Mouse (Mus musculus) kidney, postnatal 4 days (tissue): Measurements from ENCODE around the gene Etv6.
A peak's percentile ranks its signal among the peaks of the same experiment; 100 is the strongest.

Source experiments
- DNase-seq, 2 experiments: peaks; one replicate each; pipeline ENCODE4 v3.0.0; 2021; ENCODE audit warnings: mixed read lengths in 2 of 2

Gene Etv6

GRCm38 (mm10) chr6:134079563-134079962 is 44.1 kb downstream of the Etv6 start:
- no peak for DNase-seq

DNA sequence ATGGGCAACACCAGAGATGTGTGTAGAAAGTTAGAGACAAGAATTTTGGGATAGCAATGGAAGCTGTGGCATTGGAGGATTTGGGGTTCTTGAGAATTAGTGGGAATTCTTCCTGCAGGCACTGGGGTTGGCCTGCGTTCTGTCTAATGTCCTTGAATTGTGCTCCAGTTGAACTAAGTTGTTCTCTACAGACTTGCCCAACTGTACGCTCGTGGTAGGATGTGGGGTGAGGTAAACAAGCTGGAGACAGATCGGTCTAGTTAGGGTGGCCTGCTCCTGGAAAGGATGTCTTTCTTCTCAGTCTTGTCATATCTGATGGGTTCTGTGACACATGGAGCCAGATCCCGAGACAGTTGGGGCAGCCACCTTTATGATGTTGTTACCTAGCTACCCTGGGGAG is 45.4 kb downstream of the Etv6 start:
- DNase-seq, result no peak

DNA sequence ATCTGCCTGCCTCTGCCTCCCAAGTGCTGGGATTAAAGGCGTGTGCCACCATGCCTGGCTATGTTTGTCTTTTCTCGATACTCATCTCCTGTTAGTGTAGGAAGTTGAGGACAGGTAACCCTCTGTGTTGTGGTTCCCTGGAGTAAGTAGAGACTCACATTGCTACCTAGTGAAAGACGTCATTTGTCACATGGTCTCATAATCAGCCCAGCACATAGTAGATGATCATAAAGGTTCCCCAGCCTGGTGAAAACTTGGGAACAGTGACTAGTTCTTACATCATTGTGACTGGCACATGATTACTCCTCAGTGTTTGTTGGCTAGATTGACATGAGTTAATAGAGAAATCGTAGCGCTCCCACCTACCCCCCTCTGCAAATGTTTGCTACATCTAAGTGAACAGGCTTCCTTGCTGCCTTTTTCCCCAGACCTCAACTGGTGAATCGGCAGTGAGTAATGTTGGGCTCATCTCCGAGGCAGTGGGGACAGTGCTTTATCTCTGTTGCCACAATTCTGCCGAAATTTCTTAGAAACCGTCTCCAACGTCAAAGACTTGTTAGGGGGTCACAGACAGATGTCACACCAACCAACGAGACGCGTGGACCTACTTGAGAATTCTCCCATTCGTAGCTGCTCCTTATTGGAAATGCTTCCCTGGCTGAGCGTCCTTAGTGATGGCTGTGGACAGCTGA is 46.9 kb downstream of the Etv6 start:
- DNase-seq, result no peak

DNA sequence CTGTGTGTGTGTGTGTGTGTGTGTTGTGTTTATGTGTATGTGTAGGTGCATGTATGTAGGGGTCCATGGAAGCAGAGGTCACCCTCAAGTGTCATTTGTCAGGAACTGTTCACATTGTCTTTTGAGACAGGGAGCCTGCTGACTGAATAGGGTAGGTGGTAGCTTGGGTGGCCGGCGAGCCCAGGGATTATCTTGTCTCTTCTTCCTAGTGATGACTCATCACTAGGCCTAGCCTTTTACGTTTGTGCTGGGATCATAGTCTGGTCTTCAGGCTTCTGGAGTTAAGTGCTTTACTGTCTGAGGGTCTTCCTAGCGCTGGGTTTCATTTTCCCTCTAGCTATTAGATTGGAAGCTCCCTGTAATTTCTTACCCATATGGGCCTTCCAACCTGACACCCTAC is 47.9 kb downstream of the Etv6 start:
- no peak for DNase-seq

- DNase-seq, result no peak
Measured at GRCm38 (mm10) chr6:134086351-134086750, 50.9 kb downstream of the Etv6 start.

- no peak for DNase-seq
Measured at GRCm38 (mm10) chr6:134087709-134088108, 52.2 kb downstream of the Etv6 start.

- no peak for DNase-seq
Measured at GRCm38 (mm10) chr6:134089671-134090377, 54.3 kb downstream of the Etv6 start.

DNA sequence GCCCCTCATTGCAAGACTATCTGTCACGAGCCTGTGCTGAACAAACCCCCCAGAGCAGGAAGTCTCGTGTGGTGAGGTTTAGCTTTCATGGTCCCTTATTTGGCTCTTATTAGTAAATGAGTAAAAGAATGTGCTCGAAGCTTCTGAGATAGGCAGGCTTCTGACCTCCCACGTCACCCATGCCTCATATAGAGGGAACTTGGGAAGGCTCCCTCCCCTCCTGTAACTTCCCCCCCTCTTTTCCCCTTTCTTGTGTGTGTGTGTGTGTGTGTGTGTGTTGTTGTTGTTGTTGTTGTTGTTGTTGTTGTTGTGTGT is 54.8 kb downstream of the Etv6 start:
- DNase-seq, result peak in 1 of 2 experiments; percentile 31

DNA sequence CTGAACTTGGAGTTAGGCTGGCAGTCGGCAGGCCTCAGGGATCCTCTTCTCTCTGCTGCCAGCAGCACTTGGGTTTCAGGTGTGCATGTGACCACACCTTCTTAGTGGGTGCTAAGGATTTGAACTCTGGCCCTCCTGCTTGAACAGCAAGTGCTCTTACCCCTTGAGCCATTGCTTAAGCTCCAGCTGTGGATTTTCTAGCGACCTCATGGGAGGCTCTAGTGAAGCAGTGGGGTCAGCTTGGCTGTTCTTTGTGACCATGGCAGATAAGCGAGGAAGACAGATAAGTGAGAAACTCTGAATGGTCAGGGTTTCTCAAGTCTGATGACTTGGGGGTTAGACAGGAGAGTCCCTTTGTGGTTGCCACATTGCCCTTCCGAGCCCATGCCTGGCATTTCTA is 55.4 kb downstream of the Etv6 start:
- DNase-seq, result no peak

DNA sequence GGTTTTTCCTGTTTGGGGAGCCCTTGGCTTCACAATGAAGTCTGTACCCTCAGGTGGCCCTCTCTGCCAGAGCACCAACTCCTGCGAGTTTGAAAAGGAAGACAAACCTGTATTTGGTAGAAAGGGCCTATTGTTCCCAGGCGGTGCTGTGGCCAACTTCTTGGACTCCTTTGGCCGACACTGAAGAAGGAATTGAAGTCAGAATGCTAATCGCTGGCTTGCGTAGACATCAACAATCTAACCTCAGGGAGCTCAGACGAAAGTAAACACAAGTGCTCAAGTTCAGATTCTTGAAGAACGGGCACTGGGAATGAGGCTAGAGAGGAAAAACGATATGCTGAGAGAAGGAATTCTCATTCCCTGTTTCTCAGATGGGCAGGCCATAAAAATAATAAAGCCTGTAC is 55.9 kb downstream of the Etv6 start:
- no peak for DNase-seq

DNA sequence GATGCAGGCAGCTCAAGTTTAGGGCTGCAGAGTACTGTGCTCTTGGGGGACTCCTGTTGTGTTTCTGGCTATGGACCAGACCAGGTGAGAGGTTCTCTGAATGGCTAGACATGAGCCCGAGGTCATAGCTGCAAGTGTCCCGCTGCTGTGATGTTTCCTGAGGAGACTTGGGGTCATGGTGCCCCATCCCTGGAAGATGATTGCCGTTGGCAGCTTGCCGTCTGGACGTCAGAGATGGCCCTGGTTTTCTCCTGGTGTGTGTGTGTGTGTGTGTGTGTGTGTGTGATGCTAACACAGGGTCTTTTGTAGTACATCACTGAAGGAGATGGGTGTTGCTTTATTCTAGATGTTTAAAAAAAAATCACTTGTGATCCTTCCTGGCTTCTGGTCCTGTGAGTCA is 58.6 kb downstream of the Etv6 start:
- DNase-seq, result no peak

- DNase-seq, result no peak
Measured at GRCm38 (mm10) chr6:134094620-134095019, 59.1 kb downstream of the Etv6 start.

GRCm38 (mm10) chr6:134095582-134095981 is 60.1 kb downstream of the Etv6 start:
- no peak for DNase-seq

GRCm38 (mm10) chr6:134099976-134100743 is 64.7 kb downstream of the Etv6 start:
- no peak for DNase-seq

GRCm38 (mm10) chr6:134102396-134102795 is 66.9 kb downstream of the Etv6 start:
- no peak for DNase-seq

- DNase-seq, result no peak
Measured at GRCm38 (mm10) chr6:134103519-134103918, 68.0 kb downstream of the Etv6 start.

GRCm38 (mm10) chr6:134105514-134106201 is 70.2 kb downstream of the Etv6 start:
- DNase-seq, result peak; percentile 59 to 69

- DNase-seq, result no peak
Measured at GRCm38 (mm10) chr6:134107696-134108095, 72.2 kb downstream of the Etv6 start.

GRCm38 (mm10) chr6:134109675-134110074 is 74.2 kb downstream of the Etv6 start:
- no peak for DNase-seq

DNA sequence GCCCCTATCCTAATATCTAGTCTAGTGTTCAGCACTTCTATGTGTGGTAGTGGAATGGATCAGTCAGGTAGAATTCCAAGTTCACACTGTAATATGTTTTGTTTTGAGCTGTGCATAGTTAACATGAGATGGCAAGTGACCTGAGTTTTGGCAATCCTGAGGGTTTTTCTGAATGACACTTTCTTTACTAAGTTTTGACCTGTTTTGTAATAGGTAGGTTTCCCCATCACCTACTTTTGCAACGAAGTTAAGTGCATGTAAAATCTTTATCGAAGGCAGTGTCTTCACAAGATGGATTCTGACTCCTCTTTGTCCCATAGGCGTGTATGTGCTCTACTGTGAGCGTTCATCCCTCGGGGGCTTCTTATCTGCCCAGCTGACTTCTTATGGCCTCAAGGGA is 74.7 kb downstream of the Etv6 start:
- no peak for DNase-seq

DNA sequence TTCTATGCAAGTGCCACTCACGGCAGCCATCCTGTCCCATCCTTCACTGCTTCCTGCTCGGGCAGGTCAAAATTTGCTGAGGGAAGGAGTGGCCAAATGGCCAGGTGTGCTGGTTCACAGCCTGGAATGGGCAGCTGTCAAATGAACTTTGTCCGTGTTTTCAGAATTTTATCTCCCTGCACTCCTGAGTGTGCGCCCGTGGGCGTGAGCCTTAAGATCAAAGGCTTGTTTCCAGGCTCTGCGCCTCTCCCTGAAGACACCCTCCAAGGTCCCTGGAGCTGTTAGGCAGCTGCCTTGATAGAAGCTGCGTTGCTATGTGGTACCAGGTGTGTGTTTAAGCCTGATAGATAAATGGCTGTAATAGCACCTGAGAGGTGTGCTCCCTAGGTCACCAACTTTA is 76.1 kb downstream of the Etv6 start:
- no peak for DNase-seq

DNA sequence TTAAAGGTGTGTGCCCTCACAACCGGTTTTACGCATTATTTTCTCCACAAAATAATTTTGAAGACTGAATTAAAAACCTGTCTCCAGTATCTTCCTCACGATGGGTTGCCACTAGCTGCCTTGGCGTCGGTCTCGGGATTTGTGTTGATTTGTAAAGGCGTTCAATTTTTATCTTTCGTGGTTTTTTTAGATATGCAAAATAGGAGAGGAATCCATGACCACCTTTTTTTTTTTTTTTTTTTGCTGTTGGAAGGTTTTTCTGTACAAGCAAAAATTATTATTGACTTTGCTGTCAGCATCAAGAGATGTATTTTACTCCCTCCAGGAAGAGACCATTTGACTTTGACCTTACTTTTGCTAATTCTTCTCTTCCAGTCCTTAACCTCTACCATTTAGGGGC is 77.3 kb downstream of the Etv6 start:
- no peak for DNase-seq

DNA sequence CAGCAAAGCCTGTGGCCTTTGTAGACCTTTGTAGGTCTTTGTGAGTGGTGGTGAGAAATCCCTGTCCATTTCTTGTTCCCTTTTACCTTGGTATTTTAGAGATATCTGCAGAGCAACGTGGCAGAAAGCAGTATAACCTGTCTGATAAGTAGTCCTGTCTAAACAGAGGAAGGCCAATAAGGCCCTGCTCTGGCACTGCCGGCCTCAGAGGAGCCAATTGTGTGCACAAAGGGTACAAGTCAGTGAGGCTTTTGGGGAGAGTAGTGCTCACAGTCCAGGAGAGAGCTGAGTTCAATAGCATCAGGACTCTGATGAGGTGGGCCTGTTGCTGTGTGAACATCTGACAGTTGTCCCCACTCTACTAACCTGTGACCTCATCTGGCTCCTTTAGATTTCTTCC is 77.7 kb downstream of the Etv6 start:
- DNase-seq, result no peak
